Mouse (Mus musculus): ENCODE measurements around the gene Plcb1. TPM values are rescaled to one million over a fixed set of nuclear protein-coding genes. Genes with fewer than 3 reads are reported as not detected.
"Not testable (repeated sequence)": the region's sequence is repeated elsewhere in the genome, so short reads cannot be mapped to it uniquely, and the experiment has no call there.

Gene Plcb1
- total RNA-seq, 2 experiments from 2014 or later: 8.5 to 9.3 TPM

DNA sequence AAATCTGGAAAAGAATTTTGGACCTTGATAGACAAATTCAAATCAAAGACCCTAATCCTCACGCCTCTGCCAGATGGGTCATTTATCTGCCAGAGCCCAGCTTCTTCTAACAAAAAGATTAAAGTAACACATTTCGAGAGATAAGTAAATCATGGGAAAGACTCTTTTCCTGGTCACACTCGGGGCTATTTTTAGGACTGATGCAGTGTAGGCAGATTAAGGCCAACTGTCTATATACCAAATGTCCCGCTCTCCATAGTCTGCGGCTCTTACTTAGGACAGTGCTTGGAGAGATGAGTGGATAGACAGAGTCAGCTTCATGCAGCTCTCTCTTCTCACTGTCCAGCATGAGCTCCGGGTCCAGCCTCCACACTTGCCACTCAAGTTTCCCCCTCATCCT, 493.2 kb downstream of the Plcb1 start:
- intact Hi-C loops (cut with DNase I): no loop called here
- DNase-seq: no peak

DNA sequence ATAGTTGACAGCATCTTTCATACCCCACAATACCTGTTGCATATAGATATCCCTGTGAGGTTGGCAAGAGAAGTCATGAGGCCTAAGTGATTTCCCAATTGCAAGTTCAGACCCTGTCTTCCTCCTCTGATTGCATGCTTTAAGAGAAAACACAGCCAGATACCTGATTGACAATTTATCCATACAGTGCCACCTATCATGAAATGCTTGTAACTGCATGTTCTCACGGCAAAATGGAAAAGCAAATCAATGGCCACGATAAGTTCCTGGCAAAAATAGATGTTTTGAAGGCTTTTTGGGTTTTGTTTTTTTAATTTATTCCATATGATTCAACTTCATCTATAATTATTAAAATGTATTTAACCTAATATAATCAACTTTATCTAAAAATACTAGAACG, 497.9 kb downstream of the Plcb1 start:
- intact Hi-C loops (cut with DNase I): loop anchor here (2.0 kb wide), 1 partner anchor 497 kb away; the partner anchor contains the start of gene Plcb1
- DNase-seq: no peak

DNA sequence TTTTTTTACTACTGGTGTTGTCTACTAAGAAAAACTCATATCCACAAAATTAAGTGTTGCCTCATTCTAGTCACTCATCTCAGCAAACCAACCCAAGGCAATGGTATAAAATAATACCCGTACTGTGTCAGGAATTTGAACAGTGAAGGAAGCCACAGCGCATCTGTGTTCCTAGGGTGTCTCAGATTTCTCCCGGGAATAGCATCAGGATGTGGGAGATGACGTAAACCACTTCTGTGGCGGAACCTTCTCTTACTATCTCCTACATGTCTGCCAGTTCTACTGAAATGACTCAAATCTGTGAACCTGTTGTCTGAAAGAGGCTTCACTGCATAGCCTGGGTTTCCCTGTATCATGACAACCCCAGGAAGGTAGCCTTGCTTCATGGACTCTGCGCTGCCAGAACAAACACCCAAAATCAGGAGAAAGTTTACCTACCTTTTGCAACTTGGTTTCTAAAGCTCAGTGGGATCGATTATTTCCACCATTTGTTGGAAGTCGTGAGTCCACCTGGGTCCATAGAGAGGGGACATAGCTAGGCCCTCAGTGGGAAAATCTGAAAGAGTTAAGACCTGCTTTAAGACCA, 510.4 kb downstream of the Plcb1 start:
- no peak for DNase-seq
- intact Hi-C loops (cut with DNase I): no loop called here

DNA sequence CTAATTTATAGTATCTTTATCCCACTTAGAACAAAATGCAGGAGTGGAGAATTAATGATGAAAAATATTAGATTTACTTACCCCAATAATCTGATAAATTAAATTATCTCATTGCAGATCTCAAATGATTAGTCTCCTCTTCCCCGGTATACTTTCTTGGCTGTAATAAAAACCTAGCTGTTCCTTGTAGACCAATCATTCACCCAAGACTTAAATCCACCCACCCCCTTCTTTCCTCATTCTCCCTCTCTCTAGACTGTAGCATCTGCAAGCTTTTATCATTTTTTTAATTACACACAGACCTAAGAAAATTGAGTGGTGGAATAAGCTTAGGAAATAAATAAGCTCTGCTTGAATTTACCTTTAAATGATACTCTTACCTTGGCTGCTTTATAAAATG, 514.6 kb downstream of the Plcb1 start:
- no peak for DNase-seq
- intact Hi-C loops (cut with DNase I): no loop called here

DNA sequence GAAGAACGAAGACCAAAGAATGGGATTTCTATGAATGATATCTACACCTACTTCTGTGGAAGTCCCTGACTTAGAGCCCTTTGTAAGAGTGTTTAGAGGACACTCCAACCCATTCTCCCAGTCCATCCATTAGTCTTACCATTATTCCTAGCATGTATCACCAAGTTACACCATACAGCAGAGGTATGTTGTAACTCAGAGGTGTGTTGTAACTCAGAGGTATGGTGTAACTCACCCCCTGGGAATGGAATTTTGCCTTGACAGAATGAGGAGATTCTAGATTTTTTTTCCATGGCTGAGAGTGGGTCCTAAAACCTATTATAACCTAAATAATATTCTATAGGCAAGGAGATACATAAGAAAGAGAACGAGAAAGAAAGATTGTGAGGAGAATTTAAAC, 516.6 kb downstream of the Plcb1 start:
- DNase-seq: no peak
- intact Hi-C loops (cut with DNase I): no loop called here

DNA sequence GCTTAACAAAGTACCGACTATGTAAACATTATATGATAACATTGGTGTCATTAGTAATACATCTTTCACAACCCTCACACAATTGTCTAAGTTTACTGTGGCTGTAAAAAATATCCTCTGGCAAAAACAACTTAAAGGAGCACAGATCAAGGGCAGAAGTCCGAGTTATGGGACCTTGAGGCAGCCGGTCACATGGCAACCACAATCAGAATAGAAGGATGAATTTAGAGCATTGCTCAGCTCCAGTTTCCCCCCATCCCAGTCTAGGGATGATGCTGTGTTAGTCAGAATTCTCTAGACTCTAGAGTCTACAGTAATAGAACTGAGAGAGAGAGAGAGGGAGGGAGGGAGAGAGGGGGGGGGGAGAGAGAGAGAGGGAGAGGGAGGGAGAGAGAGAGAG, 519.3 kb downstream of the Plcb1 start:
- no peak for DNase-seq
- intact Hi-C loops (cut with DNase I): no loop called here

DNA sequence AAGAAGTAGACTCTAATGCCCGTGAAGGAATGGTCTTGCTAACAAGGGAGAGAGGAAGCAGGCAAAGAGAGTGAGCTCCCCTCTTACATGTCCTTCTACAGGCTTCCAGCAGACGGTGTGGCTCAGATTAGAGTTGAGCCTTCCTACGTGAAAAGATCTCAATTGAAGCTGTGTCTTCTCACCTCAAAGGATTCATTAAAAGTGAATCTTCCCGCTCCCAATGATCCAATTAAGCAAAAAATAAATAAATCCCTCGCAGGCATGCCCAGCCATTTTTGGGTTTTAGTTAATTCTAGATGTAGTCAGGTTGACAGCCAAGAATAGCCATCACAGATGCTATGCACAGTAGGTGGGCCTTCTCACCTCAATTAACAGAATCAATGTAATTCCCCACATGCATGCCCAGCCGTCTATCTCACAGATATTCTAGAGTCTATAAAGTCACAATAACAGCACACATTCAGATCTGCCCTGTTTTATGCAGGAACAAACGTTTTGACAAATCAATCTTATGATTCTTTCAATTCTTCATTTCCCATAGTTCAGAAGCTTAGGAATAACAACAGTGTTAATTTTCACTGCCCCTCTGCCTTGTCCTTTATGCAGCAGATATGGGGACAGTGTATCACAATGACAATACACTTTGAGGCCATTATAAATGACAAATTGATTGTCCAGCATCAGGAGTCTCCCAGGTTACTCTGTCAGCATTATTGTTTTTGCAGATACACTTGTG, 520.0 kb downstream of the Plcb1 start:
- intact Hi-C loops (cut with DNase I): no loop called here

DNA sequence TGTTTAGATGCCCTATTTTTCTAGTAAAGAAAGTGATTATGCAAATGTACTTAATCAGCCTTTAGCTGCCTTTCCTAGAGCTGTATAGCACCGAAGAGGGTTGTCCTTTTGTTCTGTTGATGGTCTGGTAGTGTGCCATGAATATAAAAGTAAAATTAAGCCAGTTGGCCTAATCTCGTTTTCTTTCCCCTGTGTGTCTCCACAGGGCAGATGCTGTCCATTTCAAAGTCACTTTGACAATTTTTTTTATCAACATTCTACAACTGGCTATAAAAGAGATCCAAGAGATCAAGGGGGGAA, 520.6 kb downstream of the Plcb1 start:
- intact Hi-C loops (cut with DNase I): no loop called here
- no peak for DNase-seq

More for the DNA sequence above, 520.0 kb downstream of the Plcb1 start:
- no peak for DNase-seq

DNA sequence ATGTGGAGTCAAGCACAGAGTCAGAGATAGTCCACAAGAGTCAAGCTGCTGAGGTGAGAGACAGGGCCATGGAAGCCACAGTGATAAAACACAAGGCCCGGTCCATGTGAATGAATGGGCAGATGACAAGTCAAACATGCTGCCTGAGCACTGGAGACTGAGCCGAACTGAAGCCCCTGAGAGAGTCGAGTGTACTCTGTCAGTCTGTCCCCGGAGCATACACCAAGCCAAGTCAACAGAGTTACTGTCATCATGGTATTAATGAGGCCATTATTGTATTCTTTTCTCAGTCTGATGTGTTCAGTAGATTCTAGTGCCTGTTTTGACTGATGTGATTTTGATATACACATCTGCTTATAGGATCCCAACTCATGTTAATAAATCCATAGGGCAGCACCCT, 521.9 kb downstream of the Plcb1 start:
- no peak for DNase-seq
- intact Hi-C loops (cut with DNase I): no loop called here

DNA sequence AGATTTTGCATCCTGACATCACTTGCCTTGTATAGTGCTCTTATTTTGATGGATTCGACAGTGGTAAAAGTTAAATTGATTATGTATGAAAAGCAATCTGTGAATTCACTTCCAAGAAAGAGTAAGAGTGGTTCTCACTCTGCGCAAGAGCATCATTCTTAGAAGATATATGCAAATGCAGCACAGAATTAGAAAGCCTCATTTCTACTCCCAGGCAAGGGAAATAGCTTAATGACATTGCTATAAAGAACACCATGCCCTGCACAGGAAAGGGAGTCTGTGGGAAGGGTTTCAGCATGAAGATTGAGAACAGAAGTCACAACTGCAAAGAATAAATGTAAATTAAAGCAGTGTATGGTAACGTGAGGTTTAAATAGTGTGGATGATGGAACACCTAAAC, 530.1 kb downstream of the Plcb1 start:
- DNase-seq: no peak
- intact Hi-C loops (cut with DNase I): no loop called here

DNA sequence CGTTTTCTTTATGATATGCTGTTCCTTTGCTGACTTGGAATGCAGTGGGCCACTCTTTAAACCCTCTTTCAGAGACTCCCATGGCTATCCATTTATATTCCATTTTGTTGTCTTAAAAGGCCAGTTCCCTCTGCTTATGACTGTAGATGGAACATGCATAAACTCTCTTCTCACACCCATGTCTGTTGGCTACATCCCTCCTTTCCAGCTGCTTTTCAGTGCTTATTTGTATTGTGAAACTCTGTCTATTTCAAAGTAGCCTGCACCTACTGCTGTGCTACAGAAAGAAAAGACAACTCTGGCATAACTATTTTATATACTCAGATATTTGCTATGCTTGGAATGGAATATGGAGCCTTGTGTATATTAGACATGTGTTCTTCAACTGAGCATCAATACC, 532.3 kb downstream of the Plcb1 start:
- intact Hi-C loops (cut with DNase I): no loop called here

DNA sequence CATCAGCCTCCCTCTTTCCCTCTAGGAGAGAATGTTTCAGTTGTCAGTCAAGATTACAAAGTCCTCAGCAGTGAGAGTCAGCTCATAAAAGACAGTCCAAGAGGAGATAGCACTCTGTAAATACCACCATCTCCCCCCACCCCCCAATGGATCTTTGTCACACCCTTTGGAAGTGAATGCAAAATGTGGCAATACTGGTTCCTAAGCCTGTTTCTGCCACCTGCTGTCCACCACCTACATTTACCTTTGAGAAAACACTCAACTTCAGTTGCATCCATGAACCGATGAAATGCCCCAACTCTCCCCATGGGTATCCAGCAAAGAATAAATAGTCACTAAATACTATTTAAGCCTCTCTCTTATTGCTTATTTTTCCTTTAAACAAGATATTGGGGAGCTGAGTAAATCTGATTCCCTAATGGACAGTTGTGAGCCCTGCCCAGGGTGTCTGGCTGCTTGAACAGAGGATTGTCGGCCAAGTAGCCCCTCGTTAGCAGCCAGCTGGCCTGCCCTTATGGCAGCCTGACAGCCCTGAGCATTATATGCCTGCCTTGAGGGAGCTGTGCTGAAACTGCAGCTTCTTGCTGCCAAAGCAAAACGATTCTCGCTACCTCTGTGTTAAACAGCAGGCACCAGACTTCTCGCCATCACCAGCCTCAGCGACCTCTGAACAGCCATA, 537.5 kb downstream of the Plcb1 start:
- intact Hi-C loops (cut with DNase I): no loop called here
- peak in 1 of 2 experiments; percentile 26 for DNase-seq

More for the DNA sequence above, 532.3 kb downstream of the Plcb1 start:
- no peak for DNase-seq

DNA sequence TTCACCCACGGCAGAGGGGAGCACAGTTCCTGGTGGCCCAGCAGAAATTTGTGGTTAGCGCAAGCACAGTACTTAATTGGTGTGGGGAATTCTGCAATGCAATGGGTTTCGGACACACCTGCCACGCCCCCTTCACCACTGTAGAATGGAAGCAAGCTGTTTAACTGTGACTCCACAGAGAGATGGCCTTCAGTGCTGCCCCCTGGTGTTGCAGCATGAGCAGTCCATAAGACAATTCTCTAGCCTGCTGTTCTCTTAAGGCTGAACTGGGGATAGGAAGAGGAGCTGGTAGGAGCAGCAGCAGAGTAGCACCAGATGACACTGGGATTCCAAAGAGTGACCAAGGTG, 538.1 kb downstream of the Plcb1 start:
- intact Hi-C loops (cut with DNase I): loop anchor here (1.0 to 2.0 kb wide), 2 partner anchors 538 to 641 kb away; partner anchors contain the start of gene Plcb1

DNA sequence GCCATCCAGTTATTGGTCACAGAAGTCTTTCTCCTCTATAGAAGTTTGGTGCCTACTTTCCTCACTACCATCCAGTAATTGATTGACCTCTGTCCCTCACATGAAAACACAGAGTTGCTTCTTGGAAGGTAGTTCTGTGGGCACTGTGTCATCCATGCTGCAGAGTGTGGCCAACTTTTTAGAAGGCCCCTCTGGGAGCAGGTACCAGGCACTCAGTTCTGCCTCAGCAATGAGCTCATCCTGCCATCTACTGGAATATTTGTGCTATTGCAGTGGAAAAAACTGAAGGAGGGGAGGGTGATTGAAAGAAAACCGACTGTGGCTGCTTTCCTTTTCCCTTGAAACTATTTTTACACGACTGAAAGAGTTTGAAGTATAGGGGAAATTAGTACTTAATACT, 542.9 kb downstream of the Plcb1 start:
- intact Hi-C loops (cut with DNase I): loop anchor here (1.0 to 5.0 kb wide), 3 partner anchors 321 to 647 kb away; no protein-coding TSS in a partner anchor
- peak; percentile 31 to 61 for DNase-seq

More for the DNA sequence above, 538.1 kb downstream of the Plcb1 start:
- peak; percentile 82 to 89 for DNase-seq

DNA sequence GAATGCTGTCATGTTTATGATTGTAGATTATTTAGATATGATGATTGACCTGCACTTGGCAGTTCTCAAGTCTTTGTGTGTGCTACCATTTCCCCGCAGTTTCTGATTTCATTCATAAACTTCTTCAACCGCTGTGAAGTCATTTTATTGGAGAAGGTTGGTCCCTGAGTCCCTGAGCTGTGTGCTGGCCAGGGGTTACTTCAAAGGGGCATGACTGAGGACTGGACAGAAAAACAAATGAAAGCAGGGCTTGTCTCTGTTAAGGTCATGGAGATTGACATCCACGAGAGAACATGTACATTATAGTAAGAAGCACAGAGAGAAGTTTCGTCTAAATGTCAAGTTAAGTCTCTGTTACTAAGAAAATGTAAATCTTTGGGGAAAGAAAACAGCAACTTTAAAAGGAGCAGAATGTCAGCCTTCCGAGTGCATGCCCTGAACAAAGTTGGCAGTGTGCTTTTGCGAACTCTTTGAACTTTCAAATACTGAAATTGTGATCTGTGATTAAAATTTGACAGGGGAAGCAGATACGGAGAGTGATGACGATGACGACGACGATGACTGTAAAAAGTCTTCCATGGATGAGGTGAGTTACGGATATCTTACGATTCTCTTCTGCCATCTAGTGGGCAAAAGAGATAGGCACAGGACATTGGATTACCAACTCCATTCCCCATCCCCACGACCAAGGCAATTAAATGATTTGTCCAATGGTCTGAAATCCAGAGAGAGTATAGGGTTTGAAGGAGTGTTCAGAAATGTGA, 544.1 kb downstream of the Plcb1 start:
- DNase-seq: peak; percentile 52 to 72
- intact Hi-C loops (cut with DNase I): loop anchor here (1.0 to 5.0 kb wide), 5 partner anchors 323 to 1538 kb away; partner anchors contain the start of gene Plcb1

DNA sequence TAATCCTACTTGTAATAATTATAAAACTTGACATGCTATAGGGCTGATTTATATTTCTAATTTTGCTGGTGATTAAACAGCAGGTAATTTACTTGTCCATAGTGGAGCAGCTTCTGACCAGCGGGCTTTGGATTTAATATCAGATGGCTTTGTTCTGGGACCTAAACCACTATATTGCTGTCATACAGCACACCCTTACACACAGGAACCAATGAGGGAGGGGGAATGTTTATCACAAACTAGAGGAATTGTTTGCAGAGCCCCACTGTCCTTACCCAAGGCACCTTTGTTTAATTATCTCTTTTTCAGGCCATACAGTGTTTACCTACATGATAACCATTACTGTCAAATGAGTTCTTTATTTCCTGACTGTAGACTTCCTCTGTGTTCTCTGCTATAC, 546.0 kb downstream of the Plcb1 start:
- intact Hi-C loops (cut with DNase I): loop anchor here (5.0 kb wide), 1 partner anchor 1540 kb away; no protein-coding TSS in a partner anchor
- DNase-seq: no peak

DNA sequence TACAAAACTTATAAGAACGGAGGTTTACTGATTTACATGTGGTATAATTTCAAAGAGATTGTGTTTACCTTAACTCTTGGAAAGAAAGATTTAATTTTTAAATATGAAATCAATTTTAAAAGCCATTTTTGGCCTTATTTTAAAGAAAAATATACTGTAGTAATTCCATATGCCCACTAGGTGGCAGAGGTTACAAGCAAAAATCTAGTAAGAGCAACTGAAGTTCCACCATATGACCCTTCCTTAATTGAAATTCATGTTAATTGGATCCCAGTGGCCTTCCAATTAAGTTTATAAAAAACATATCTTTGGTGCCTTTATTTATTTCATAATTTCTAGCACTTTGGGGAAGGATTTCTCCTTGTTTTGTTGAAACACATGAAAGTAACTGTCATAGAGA, 570.4 kb downstream of the Plcb1 start:
- DNase-seq: no peak
- intact Hi-C loops (cut with DNase I): no loop called here

DNA sequence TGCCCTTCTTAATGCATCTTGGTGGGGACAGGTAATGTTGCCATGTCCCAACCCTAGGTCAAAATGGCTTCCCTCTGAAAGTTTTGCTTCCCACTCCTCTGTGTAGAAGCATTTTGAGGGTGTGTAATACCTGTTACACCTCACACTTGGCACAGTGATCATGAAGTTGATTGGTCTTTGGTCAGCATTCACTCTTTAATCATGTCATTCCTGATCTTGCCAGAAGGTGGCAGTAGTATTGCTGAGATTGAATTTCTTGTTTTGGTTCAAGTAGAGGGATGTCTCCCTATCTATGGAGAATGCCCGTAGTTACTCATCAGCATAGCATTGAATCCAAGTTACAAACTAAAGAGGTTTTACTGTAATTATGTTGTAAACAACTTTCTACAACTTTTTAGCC, 575.9 kb downstream of the Plcb1 start:
- intact Hi-C loops (cut with DNase I): loop anchor here (1.0 to 2.0 kb wide), 2 partner anchors 565 to 596 kb away; no protein-coding TSS in a partner anchor
- DNase-seq: peak; percentile 31 to 71

DNA sequence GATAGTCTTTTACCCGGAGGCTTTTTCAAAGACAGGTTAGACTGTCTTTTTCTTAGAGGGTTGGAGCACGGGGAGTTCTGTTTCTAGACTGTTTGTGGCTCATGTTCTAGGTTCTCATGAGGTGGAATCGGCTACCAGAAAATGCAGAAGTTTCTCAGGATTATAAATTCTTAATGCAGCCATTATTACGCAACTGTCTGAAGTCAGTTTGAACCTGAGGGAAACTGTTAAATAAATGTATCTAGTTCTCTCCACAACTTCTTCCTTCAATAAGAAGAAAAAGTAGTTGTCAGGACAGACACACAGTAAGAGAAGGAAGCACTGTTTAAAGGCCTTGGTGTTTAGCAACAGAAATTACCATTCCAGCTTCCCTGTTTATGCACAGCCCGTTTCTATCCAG, 577.1 kb downstream of the Plcb1 start:
- intact Hi-C loops (cut with DNase I): loop anchor here (1.0 kb wide), 1 partner anchor 594 kb away; no protein-coding TSS in a partner anchor
- DNase-seq: no peak

DNA sequence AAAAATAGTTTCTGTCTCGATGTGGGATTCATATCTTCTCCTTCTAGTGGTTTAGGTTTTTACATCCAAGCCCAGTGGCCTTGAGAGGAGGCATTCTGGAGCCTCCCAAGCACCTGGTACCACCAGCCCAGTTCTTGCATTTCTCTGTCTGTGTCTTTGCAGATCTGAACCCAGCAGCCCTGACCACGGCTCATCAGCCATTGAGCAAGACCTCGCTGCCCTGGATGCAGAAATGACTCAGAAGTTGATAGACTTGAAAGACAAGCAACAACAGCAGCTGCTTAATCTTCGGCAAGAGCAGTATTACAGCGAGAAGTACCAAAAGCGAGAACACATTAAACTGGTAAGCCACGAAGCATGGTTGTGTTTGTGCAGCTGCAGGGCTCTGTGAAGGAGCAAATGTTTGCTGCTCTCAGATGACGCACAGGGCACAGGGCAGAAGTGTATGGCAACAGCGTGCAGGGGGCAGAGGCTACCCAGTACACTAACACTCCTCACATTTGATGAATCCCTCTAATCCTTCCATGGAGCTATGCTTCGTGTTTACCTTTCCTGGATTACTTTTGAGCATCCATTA, 584.5 kb downstream of the Plcb1 start:
- intact Hi-C loops (cut with DNase I): no loop called here
- DNase-seq: no peak

DNA sequence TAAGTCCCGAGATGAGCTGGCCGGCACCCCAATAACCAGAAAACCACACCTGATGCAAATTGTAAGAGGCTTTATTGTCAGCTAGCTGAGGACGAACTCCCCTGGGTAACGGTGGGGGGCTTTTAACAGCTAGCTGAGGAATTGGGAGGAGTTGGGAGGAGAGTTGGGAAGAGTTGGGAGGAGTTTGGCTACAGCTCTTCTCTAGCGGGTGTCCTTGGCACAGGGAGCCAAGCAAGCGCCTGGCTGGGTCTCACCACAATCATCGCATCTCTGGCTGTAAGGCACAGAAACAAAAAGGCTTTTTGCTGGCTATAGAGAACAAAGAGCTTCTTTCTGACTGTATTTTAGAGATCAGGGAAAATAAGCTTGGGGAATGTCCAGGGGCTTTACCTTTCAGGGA, 594.9 kb downstream of the Plcb1 start:
- DNase-seq; intact Hi-C loops (cut with DNase I): not testable (repeated sequence)
